In genomic region chr10:93471415-93471814, GRCm38 (mm10) we compare ENCODE assay signal across 9 mouse cellular contexts. TPM values are rescaled to one million over a fixed set of nuclear protein-coding genes. Genes with fewer than 3 reads are reported as not detected.
A peak's percentile ranks its signal among the peaks of the same experiment; 100 is the strongest.
DNase-seq lines count a peak whose midpoint lies in the region; ATAC-seq and TF ChIP-seq lines count a peak whose summit lies in the region.
"Had no signal": no experiment of that assay in that cellular context is flagged by ENCODE, and none has a peak within 500 bp of the region (broad histone marks: within the 10 kb centered on the region; RNA-seq: fewer than 3 reads in every experiment).

No protein-coding gene starts in this region.

- H3K79me2 ChIP-seq in heart, adult 2 months (replicated peaks; ENCODE audit: control insufficient read depth, insufficient read depth, low read length) = no peaks in the 10 kb centered on the region

- no peak overlapping the region for H3K4me3 ChIP-seq in heart, adult 2 months
- H3K4me3 ChIP-seq in liver, embryonic 14.5 days (ENCODE audit: insufficient read depth in 1 of 2, low read depth in 2 of 2, low read length in 2 of 2) = no peak overlapping the region
- H3K4me3 ChIP-seq: erythroblast, embryonic 14.5 days had no signal

- no peaks in the 10 kb centered on the region for H3K4me1 ChIP-seq in heart, adult 2 months (ENCODE audit: control insufficient read depth, insufficient read depth, low read length)
- H3K4me1 ChIP-seq in liver, embryonic 14.5 days (replicated peaks; ENCODE audit: control insufficient read depth in 2 of 2, insufficient read depth in 2 of 2, low read length in 1 of 2) = peaks cover 4% of the 10 kb centered on the region in 2 experiments; a peak in 3 of 4 replicates

- no peak for TF ChIP-seq POLR2A in heart, adult 2 months (IDR thresholded peaks at IDR 0.05; ENCODE audit: insufficient read depth, low read depth, low read length)

- WGBS in heart, adult 2 months = 36% methylated on average over 11 of the region's 11 CpGs
- 56% methylated on average over 11 of the region's 11 CpGs for WGBS in liver, embryonic 14.5 days (ENCODE audit: insufficient replicate concordance)

- no peak overlapping the region for H3K4me2 ChIP-seq in liver, embryonic 14.5 days (ENCODE audit: low read depth)

- no peak overlapping the region for H3K9ac ChIP-seq in heart, adult 2 months (ENCODE audit: low read depth, low read length)
- H3K9ac ChIP-seq in liver, embryonic 14.5 days (replicated peaks) = no peak overlapping the region

- peak; percentile 97 for TF ChIP-seq CTCF in heart, adult 2 months (IDR thresholded peaks at IDR 0.05)
- peak; percentile 93 for TF ChIP-seq CTCF in liver, embryonic 14.5 days (IDR thresholded peaks at IDR 0.05; ENCODE audit: low read depth)

- H3K27ac ChIP-seq in heart, adult 2 months = no peak overlapping the region
- H3K27ac ChIP-seq in liver, embryonic 14.5 days = no peak overlapping the region

- intact Hi-C loops in heart, adult 2 months (cut with DNase I) = loop anchor here (1.0 to 10.0 kb wide), 5 partner anchors 46 to 427 kb away; partner anchors contain the start of gene Cdk17

- H3K27me3 ChIP-seq in heart, adult 2 months (ENCODE audit: control insufficient read depth, insufficient read depth, low read length) = no peaks in the 10 kb centered on the region
- no peaks in the 10 kb centered on the region for H3K27me3 ChIP-seq in liver, embryonic 14.5 days (ENCODE audit: control insufficient read depth, insufficient read depth, low read length)

- peak; percentile 73; the same call in 1 of the 2 replicates for TF ChIP-seq EP300 in heart, adult 2 months (IDR thresholded peaks at IDR 0.05; ENCODE audit: insufficient read depth, low read depth, low read length)
- no peak for TF ChIP-seq EP300 in liver, embryonic 14.5 days (IDR thresholded peaks at IDR 0.05; ENCODE audit: low read depth)

- peak; percentile 31; the same call in 1 of the 2 replicates for ATAC-seq in liver, embryonic 14.5 days (ENCODE audit: insufficient read depth)
- ATAC-seq in neutrophil, adult 5-6 weeks (ENCODE audit: extremely low read depth, insufficient number of reproducible peaks, low FRiP score, poor library complexity, severe bottlenecking) = peak; percentile 86

- DNase-seq in B cell, adult 2 months = peak; percentile 91
- DNase-seq in adrenal gland, postnatal 10 days = peak; percentile 93
- DNase-seq in embryo, embryonic 9.5 days (ENCODE audit: extremely low spot score) = peak; percentile 73
- DNase-seq in heart, adult 2 months = peak; percentile 79 to 87
- DNase-seq in kidney, postnatal 14 days = peak; percentile 84
- DNase-seq in liver, embryonic 14.5 days (ENCODE audit: low read depth in 3 of 3, low spot score in 3 of 3) = peak; percentile 47 to 51 (median 50)
- peak; percentile 94 for DNase-seq in testis, postnatal 10 days (ENCODE audit: low spot score)

- H3K9me3 ChIP-seq in liver, embryonic 14.5 days (ENCODE audit: control insufficient read depth, low read length) = no peaks in the 10 kb centered on the region

- no peaks in the 10 kb centered on the region for H3K36me3 ChIP-seq in heart, adult 2 months (ENCODE audit: control insufficient read depth, insufficient read depth, low read length)
- H3K36me3 ChIP-seq in liver, embryonic 14.5 days (replicated peaks; ENCODE audit: control insufficient read depth, insufficient read depth, low read depth) = peaks cover 29% of the 10 kb centered on the region

RNA-seq across cellular contexts. Expression of gene Hal, which starts 17.2 kb away (rescaled TPM):
- 10 to 100 TPM in 1 of 2 experiments, 1 to 10 TPM in 1; 3.7 to 12.2 TPM for total RNA-seq in adrenal gland, postnatal 10 days (2021)
- under 1 TPM; 0.18 to 0.20 TPM for total RNA-seq in heart, adult 2 months (2021)
- 0.04 and 0.35 TPM in 2 replicates for polyA plus RNA-seq in heart, adult 2 months (2012; rRNA removed)
- 1.5 and 2.1 TPM in 2 replicates for polyA plus RNA-seq in liver, embryonic 14.5 days (2012; rRNA removed)
- 4.7 and 5.6 TPM in 2 replicates for polyA plus RNA-seq in liver, embryonic 14.5 days (2014; fragmentation: Nextera tagmentation; extraction: Ambion mirVana)
- total RNA-seq in neutrophil, adult 5-6 weeks (2017) = 0.35 and 0.37 TPM in 2 replicates
- polyA plus RNA-seq: erythroblast, embryonic 14.5 days had no signal

RNA-seq across cellular contexts. Expression of gene Lta4h, which starts 18.2 kb away (rescaled TPM):
- total RNA-seq in adrenal gland, postnatal 10 days (2021) = 10 to 100 TPM; 59.3 to 72.5 TPM
- total RNA-seq in heart, adult 2 months (2021) = 10 to 100 TPM; 31.1 to 36.1 TPM
- polyA plus RNA-seq in heart, adult 2 months (2012; rRNA removed) = 25.5 and 30.5 TPM in 2 replicates
- polyA plus RNA-seq in liver, embryonic 14.5 days (2012; rRNA removed) = 24.9 and 41.0 TPM in 2 replicates
- 63.4 and 65.8 TPM in 2 replicates for polyA plus RNA-seq in liver, embryonic 14.5 days (2014; fragmentation: Nextera tagmentation; extraction: Ambion mirVana)
- total RNA-seq in neutrophil, adult 5-6 weeks (2017) = 65.7 and 69.6 TPM in 2 replicates
